Mouse (Mus musculus): Measurements from ENCODE around the gene Brd7.

GRCm38 (mm10) chr8:88316139-88316931 is 45.7 kb downstream of the Brd7 start:
- TF ChIP-seq CTCF (IDR thresholded peaks at IDR 0.05; ENCODE audit: low read depth, low read length) (no peak), POLR2A (IDR thresholded peaks at IDR 0.05; ENCODE audit: extremely low read depth, insufficient read depth, low read length) (no peak)
